Mouse (Mus musculus): ENCODE measurements around the gene Pcdh9.

Pcdh9 gene

GRCm38 (mm10) chr14:93561577-93561976, 328.9 kb downstream of the Pcdh9 start:
- no peak for DNase-seq (ENCODE audit: low read depth, low spot score)

- no peak for DNase-seq (ENCODE audit: low read depth, low spot score)
Observed at GRCm38 (mm10) chr14:93553771-93554170, 336.7 kb downstream of the Pcdh9 start.

- DNase-seq (ENCODE audit: low read depth, low spot score) = no peak
Observed at GRCm38 (mm10) chr14:93545575-93545974, 344.9 kb downstream of the Pcdh9 start.

DNA sequence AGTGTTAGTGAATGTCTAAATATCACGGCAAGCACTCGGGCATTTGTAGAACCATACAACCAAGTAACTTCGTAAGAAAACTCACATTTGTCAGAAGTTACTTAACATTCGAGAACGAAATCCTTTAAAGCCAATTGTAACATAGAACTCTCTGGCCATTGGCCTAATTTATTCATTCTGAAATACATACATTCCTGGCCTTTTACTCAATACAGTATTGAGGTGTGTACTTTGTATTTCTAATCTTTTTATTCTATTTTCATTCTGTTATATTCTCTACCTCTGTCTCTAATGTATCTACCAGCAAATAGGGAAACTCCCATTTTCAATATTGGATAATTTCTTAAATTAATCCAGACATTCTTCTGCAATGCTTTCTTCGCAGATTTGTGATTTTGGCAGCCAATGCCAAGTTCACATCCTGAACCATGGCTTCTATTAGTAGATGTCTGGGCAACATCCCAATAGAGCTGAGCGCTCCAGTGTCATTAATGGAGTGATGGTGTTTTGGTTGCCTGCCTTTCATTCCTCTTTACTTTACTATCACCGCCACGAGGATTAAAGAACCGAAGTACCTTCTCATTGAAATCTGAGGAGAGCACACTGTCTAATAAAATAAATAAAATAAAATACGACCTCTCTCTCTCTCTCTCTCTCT, 346.4 kb downstream of the Pcdh9 start:
- DNase-seq (ENCODE audit: low read depth, low spot score) = no peak

DNA sequence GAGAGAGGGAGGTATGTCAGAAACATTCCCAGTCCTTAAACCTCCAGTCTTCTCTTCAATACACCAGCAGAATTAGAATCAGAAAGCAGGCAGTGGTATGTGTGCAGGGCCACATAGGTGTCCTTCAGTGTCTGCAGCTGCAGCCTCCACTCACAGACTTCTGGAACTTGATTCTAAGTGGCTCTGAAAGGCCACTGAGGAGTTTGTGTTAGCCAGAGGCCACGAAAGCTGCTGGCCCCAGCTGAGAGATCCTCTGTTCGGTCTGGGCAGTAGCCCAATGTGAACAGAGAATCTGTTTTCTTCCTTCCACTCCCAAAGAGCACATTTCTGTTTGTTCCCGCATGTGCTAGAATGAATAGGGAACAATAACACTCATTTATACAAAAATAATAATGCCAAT, 346.9 kb downstream of the Pcdh9 start:
- no peak for DNase-seq (ENCODE audit: low read depth, low spot score)

- no peak for DNase-seq (ENCODE audit: low read depth, low spot score)
Observed at GRCm38 (mm10) chr14:93534928-93535327, 355.6 kb downstream of the Pcdh9 start.

- DNase-seq (ENCODE audit: low read depth, low spot score) = no peak
Observed at GRCm38 (mm10) chr14:93523430-93523829, 367.0 kb downstream of the Pcdh9 start.

- no peak for DNase-seq (ENCODE audit: low read depth, low spot score)
Observed at GRCm38 (mm10) chr14:93520166-93520565, 370.3 kb downstream of the Pcdh9 start.

GRCm38 (mm10) chr14:93516679-93517078, 373.8 kb downstream of the Pcdh9 start:
- DNase-seq (ENCODE audit: low read depth, low spot score) = no peak

DNA sequence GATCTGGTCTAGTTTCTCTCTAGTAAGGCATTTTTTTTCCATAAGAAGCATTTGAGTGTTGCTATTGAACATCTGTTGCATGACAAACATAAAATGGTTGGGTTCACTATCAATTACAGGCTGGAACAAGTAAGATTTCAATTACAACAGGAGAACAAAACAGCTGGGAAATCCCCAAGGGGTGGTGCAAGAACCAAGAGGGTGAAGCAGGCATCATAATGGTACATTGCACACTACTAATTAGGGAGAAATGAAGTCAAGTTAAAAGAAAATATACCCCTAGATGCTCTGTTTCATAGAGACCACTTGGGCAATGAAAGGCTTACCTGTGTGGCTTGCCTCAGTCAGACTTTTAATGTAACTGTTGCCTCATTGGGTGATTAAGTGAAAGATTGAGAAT, 384.4 kb downstream of the Pcdh9 start:
- no peak for DNase-seq (ENCODE audit: low read depth, low spot score)

DNA sequence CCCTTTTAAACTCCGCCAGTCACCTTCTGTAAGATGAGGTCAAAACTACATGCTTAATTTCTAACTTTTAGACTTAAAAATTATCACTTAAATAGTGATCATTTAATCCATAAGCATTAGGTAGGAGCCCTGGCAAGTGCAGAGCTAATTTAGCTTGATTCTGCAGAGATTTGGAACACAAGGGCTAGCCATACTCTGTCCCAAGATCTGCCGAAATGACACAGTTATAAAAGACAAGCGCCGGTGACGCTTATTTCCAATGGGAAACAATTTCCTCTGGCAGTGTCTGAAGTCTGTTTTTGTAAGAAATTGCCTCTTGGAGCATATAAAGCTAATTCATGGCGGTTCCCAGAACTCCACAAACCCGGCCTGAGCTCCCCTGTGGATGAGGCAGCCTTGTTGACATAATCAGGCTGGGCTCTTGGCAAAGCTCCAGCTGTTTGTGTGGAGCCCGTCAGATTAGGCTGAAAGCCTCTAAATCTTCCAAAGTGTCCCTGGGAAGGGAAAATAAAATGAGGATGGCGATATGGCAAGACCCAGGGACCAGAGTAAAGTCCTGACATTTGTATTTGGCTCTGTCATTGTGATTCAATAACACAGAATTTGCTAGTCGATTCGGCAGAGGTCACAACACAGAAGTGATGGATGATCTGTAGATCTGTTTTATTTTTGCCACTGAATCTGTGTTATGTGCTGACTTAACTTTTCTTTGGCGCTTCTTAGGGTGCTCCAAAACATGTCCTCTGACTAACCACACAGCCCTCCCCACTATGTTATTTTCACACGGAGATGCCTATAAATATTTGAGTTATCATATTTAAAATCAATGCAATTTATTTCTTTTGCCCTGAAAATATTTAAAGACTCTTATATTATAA, 391.4 kb downstream of the Pcdh9 start:
- DNase-seq (ENCODE audit: low read depth, low spot score) = no peak

GRCm38 (mm10) chr14:93474991-93475390, 415.5 kb downstream of the Pcdh9 start:
- no peak for DNase-seq (ENCODE audit: low read depth, low spot score)

- no peak for DNase-seq (ENCODE audit: low read depth, low spot score)
Observed at GRCm38 (mm10) chr14:93472494-93472893, 418.0 kb downstream of the Pcdh9 start.

- DNase-seq (ENCODE audit: low read depth, low spot score) = no peak
Observed at GRCm38 (mm10) chr14:93463360-93463892, 427.1 kb downstream of the Pcdh9 start.

DNA sequence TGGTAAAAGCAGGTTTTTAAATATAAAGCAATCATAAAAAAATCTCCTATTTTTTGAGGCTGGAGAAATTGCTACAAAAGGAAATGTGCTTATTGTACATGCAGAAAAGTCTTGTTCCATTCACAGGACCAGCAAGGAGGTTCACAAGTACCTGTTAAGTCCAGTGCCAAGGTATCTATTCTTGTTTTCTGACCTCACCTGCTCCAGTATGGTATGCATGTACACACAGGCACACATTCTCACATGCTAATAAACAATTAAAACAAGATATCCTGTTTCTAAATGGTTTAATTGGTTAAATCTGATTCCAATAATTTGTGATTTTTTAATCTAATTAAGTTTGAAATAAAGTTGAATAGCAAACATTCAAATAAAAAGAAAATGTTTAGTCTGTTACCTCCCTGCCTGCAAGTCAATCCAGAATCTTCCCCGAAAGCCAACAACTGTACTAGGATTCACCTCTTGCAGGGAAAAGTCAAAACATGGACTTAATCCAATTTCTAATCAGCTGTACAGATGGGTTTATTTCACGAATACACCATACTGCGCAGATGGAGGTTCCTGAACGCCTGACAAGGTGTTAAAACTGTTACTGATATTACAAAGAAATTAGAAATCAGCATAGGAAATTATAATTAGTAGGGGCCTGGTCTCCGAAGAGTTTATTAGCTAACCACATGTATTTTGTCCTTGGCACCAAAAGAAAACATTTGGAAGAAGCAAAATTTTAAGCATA, 439.4 kb downstream of the Pcdh9 start:
- DNase-seq (ENCODE audit: low read depth, low spot score) = no peak

- DNase-seq (ENCODE audit: low read depth, low spot score) = no peak
Observed at GRCm38 (mm10) chr14:93441852-93442251, 448.6 kb downstream of the Pcdh9 start.

- DNase-seq (ENCODE audit: low read depth, low spot score) = no peak
Observed at GRCm38 (mm10) chr14:93437226-93437625, 453.3 kb downstream of the Pcdh9 start.

- no peak for DNase-seq (ENCODE audit: low read depth, low spot score)
Observed at GRCm38 (mm10) chr14:93416752-93417151, 473.7 kb downstream of the Pcdh9 start.

DNA sequence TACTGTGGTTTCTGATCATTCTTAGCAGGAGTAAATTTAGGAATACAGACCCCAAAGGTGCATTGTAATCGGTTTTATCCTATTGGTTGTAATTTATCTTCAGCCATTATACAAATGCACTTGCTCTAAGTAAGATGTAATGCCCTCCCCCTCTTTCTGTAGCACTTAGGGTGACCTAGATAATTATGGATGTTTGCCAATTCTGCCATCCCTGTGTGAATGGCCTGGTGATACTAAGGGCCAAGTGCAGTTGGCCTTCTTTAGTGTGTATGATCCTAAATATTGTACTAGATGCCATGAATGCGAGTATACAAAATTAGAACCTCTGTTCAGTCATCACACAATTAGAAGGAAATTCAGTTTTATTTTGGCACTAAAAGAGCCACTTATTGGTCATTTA, 475.0 kb downstream of the Pcdh9 start:
- DNase-seq (ENCODE audit: low read depth, low spot score) = no peak

DNA sequence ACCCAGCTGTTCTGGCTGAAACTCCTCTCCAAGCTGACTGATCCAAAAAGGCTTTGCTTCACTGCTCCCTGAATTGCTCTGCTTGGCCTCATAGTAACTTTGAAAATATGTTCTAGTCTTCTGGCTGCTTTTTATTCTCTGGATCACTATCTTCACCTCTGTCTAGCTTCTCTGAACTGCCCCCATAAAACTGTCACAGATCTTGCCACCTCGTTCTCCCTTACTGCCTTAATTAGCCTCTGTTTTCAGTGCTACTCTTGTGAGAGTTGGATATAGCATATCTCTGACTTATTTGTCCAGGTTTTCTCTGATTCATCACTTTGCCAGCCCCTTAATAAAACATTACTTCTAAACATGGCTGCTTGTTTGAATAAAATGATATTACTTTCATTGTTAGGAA, 481.2 kb downstream of the Pcdh9 start:
- DNase-seq (ENCODE audit: low read depth, low spot score) = no peak

GRCm38 (mm10) chr14:93407747-93408146, 482.7 kb downstream of the Pcdh9 start:
- no peak for DNase-seq (ENCODE audit: low read depth, low spot score)

GRCm38 (mm10) chr14:93385090-93385489, 505.4 kb downstream of the Pcdh9 start:
- DNase-seq (ENCODE audit: low read depth, low spot score) = no peak

Measured in ZHBTc4 (cell line).